8 mouse cellular contexts compared by ENCODE assay signal in genomic region chr10:127615591-127615990, GRCm38 (mm10). TPM values are rescaled to one million over a fixed set of nuclear protein-coding genes. Genes with fewer than 3 reads are reported as not detected.
A peak's percentile ranks its signal among the peaks of the same experiment; 100 is the strongest.
DNase-seq lines count a peak whose midpoint lies in the region.

No protein-coding gene starts in this region.

- peak; percentile 42 for DNase-seq in adrenal gland, postnatal 25 days
- no peak for DNase-seq in adrenal gland, adult 2 months
- DNase-seq in ovary, adult 18-20 months (ENCODE audit: low spot score): peak; percentile 65
- DNase-seq in ovary, postnatal 14 days (ENCODE audit: low spot score): no peak
- DNase-seq in heart, postnatal 14 days: peak; percentile 69 to 70
- DNase-seq in lung, postnatal 14 days: peak; percentile 17
- DNase-seq in thymus, postnatal 25 days: no peak
- DNase-seq in urinary bladder, postnatal 10 days (ENCODE audit: low spot score): no peak

- intact Hi-C loops in heart, postnatal 14 days (cut with DNase I): no loop called here

RNA-seq across cellular contexts. Expression of gene Lrp1, which starts 5.4 kb away (rescaled TPM):
- 196 and 254 TPM in 2 replicates for total RNA-seq in adrenal gland, postnatal 25 days (2021)
- total RNA-seq in adrenal gland, adult 2 months (2021): 100 to 1,000 TPM; 138 to 196 TPM
- 197 and 201 TPM in 2 replicates for polyA plus RNA-seq in adrenal gland, adult 2 months (2012; rRNA removed)
- total RNA-seq in heart, postnatal 14 days (2021): 100 to 1,000 TPM in 1 of 2 experiments, 10 to 100 TPM in 1; 85.0 to 105 TPM

RNA-seq across cellular contexts. Expression of gene Stat6, which starts 27.2 kb away (rescaled TPM):
- total RNA-seq in adrenal gland, postnatal 25 days (2021): 117 and 121 TPM in 2 replicates
- 100 to 1,000 TPM in 1 of 2 experiments, 10 to 100 TPM in 1; 88.3 to 109 TPM for total RNA-seq in adrenal gland, adult 2 months (2021)
- polyA plus RNA-seq in adrenal gland, adult 2 months (2012; rRNA removed): 67.6 and 83.8 TPM in 2 replicates
- 10 to 100 TPM; 46.9 to 49.9 TPM for total RNA-seq in heart, postnatal 14 days (2021)

RNA-seq across cellular contexts. Expression of gene Nemp1, which starts 51.1 kb away (rescaled TPM):
- total RNA-seq in adrenal gland, postnatal 25 days (2021): 9.6 and 13.7 TPM in 2 replicates
- 1 to 10 TPM; 4.6 to 9.1 TPM for total RNA-seq in adrenal gland, adult 2 months (2021)
- 1.5 and 2.6 TPM in 2 replicates for polyA plus RNA-seq in adrenal gland, adult 2 months (2012; rRNA removed)
- 1 to 10 TPM; 4.2 to 4.7 TPM for total RNA-seq in heart, postnatal 14 days (2021)

RNA-seq across cellular contexts. Expression of gene Nab2, which starts 52.8 kb away (rescaled TPM):
- total RNA-seq in adrenal gland, postnatal 25 days (2021): 19.0 and 21.7 TPM in 2 replicates
- total RNA-seq in adrenal gland, adult 2 months (2021): 10 to 100 TPM; 16.9 to 26.6 TPM
- polyA plus RNA-seq in adrenal gland, adult 2 months (2012; rRNA removed): 35.9 and 38.7 TPM in 2 replicates
- total RNA-seq in heart, postnatal 14 days (2021): 1 to 10 TPM; 8.0 TPM

Comparison
In these comparisons a context has a peak if more than half of its experiments do, and no peak if none do; other contexts are left out.
1. DNase-seq: peak in adrenal gland, postnatal 25 days (single experiment), ovary, adult 18-20 months (single experiment), heart, postnatal 14 days (2 of 2) and lung, postnatal 14 days (single experiment); none in adrenal gland, adult 2 months (single experiment), ovary, postnatal 14 days (single experiment), thymus, postnatal 25 days (single experiment) and urinary bladder, postnatal 10 days (single experiment).